Mouse (Mus musculus) heart, embryonic 15.5 days (tissue): ENCODE results near the gene Gm10945. TPM values are rescaled to one million over a fixed set of nuclear protein-coding genes. Genes with fewer than 3 reads are reported as not detected.

ENCODE experiments used
- polyA plus RNA-seq: library from polyadenylated mRNA; unstranded; fragments of >200 nt; fragmentation: Nextera tagmentation; extraction: Ambion mirVana; gene quantifications from 2 replicates; pipeline ENCODE4 v1.2.1, GENCODE M21; 2015

Gm10945 gene
- polyA plus RNA-seq, 1 experiment from 2014 or later, result not detected

Other genes with a start within 250 kb of the Gm10945 start
- not detected in 2 replicates for gene Oprm1, start 3.3 kb downstream of the Gm10945 start, polyA plus RNA-seq